Mouse (Mus musculus) stomach, postnatal 0 days (tissue): Measurements from ENCODE around the gene Kdelr1.

ENCODE experiments used
- CTCF ChIP-seq: IDR thresholded peaks from 2 replicates; pipeline ENCODE4 v1.5.1; 2016; ENCODE audit warnings: antibody characterized with exemption, low read depth, mild to moderate bottlenecking, moderate library complexity
- EP300 ChIP-seq: optimal IDR thresholded peaks from 2 replicates; pipeline ENCODE3; 2016; ENCODE audit warnings: antibody characterized with exemption

GRCm38 (mm10) chr7:45864435-45864834, 8.1 kb upstream of the Kdelr1 start:
- TF ChIP-seq EP300: no peak
- TF ChIP-seq CTCF: no peak
